Mouse (Mus musculus): ENCODE measurements around the gene Xrra1.

Xrra1 gene

GRCm38 (mm10) chr7:99851121-99851520 lies 7.8 kb upstream of the Xrra1 start:
- no peak for DNase-seq (ENCODE audit: low read depth)

GRCm38 (mm10) chr7:99851618-99852017 lies 7.3 kb upstream of the Xrra1 start:
- no peak for DNase-seq (ENCODE audit: low read depth)

DNA sequence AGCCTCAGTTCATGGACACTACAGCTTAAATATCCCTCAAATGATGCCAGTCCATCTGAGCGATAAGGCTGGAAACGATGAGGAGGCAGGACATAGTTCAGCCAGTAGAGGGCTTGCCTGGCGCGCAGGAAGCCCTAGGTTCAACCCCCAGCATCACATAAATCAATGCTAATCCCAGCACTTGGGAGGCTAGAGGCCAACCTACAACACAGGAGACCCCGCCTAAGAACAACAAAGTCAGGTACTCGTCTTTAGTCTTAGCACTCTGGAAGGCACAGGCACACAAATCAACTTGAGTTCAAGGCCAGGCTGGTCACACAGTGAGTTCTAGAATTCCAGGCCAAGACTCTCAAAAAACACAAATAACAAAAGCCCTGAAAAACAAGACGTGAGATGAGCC lies 5.6 kb upstream of the Xrra1 start:
- no peak for DNase-seq (ENCODE audit: low read depth)

- DNase-seq (ENCODE audit: low read depth), result no peak
Observed at GRCm38 (mm10) chr7:99854311-99854710, 4.6 kb upstream of the Xrra1 start.

GRCm38 (mm10) chr7:99856266-99856861 lies 2.6 kb upstream of the Xrra1 start:
- DNase-seq (ENCODE audit: low read depth), result peak; percentile 73

- no peak for DNase-seq (ENCODE audit: low read depth)
Observed at GRCm38 (mm10) chr7:99858175-99858812, 622 bp upstream of the Xrra1 start.

DNA sequence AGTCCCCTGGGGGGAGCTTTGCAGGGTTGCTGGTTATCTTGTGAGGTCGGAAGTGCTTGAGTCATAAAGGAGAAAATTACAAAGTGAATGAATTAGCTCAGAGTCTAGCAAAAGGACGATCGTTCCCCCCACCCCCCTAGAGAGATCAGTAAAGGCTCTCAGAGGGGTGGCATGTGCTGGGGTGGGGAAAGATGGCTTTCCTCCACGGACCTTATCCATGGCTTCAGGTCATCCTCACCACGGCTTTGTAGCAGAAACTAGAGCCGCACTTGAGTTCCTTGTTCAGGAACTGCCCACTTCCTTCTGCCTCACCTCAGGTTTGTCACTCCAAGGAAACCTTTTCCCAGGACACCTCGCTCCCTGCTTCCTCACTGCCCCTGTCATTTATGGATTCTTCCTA lies 4.4 kb downstream of the Xrra1 start, which contains the start of gene Spcs2:
Gene Spcs2 (minus strand): TSS at position 101 of the 400 bp plus-strand sequence.
- no peak for DNase-seq (ENCODE audit: low read depth)

DNA sequence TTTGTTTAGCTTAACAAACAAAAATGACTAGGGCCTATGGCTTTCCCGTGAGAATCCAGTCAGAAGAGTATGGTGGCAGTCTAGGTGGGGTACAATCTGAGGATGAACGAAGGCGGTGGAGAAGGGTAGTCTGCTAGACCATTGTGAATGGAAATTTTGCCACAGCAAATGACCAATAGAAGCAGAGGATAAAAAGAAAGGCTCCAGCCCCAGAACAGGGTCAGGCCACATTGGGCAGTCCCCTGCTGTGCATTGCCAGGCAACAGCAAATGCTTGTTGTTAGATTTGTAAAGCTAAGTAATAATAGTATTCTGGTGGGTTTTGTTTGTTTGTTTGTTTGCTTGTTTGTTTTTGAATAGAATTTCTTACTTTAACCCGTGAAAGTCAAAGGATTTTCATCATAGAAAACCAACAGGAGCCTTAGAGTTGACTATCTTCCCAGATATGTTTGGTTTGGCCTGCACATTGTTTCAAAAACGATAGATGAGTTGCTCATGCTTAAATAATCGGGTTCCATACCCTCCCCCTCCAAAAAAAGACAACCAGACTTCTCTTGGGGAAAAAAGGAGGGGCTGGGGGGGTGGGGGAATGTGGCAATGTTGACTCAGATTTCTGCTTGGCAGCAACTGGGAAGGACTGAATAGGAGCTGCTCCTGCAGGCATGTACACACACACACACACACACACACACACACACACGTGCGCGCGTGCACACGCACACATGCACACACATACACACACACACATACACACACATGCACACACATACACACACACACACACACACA lies 5.5 kb downstream of the Xrra1 start:
- DNase-seq (ENCODE audit: low read depth), result no peak

DNA sequence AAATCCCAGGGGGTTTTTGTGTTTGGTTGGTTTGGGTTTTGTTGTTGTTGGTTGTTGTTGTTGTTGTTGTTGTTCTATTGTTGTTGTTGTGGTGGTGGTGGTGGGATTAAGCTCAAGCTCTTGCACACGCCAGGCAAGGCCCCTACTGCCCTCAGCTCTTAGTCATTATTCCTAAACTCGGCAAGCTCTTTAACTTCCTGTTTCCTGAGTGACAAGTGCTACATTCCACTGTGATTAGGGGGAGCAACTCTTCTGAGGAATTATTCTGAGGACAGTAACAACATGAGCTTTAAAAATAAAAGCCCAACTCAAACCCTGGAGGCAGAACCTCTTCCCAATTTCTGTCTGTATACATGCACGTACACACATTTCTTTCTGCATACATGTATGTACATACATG lies 6.3 kb downstream of the Xrra1 start:
- no peak for DNase-seq (ENCODE audit: low read depth)

DNA sequence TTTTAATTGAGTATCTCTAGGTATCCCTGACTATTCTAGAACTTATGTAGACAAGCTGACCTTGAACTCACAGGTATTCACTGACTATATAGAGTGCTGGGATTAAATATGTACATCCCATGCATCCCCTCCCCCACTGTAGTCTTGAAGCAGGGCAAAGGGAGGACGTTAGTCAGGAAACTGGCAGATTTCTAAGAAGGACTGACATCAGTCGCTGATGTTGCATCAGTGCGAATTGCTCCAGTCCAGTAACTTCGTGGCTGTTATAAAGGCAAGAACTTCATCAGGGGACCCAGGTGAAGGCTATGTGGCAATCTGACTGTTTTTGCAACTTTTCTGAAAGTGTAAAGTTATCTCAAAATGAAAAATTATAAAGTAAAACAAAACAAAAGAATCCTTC lies 10.4 kb downstream of the Xrra1 start:
- no peak for DNase-seq (ENCODE audit: low read depth)

GRCm38 (mm10) chr7:99873965-99874364 lies 15.0 kb downstream of the Xrra1 start:
- no peak for DNase-seq (ENCODE audit: low read depth)

- DNase-seq (ENCODE audit: low read depth), result no peak
Observed at GRCm38 (mm10) chr7:99875891-99876290, 17.0 kb downstream of the Xrra1 start.

- DNase-seq (ENCODE audit: low read depth), result peak; percentile 91
Observed at GRCm38 (mm10) chr7:99876345-99876744, 17.4 kb downstream of the Xrra1 start.

GRCm38 (mm10) chr7:99878254-99878653 lies 19.3 kb downstream of the Xrra1 start:
- no peak for DNase-seq (ENCODE audit: low read depth)

DNA sequence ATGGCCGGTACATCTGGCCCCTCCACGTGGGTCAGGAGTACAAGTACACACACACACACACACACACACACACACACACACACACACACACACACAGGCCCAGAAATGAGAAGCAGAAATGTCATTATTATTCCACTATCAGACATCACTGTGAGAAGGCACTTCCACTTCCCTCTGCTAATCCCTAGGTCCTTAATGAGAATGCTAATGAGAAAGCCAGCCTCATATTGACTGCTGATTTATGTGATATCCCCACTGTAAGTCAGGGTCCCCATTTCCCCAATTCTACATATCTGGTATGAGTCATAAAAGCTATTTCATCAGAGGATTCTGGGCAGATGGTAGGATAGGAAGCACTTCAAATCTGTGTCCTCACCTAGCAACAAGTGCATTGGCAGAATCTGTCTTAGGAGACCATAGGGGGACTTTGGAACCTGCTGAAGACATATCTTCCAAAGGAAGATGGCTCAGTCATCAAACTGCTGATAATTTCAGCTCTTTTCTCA lies 28.4 kb downstream of the Xrra1 start:
- DNase-seq (ENCODE audit: low read depth), result no peak

DNA sequence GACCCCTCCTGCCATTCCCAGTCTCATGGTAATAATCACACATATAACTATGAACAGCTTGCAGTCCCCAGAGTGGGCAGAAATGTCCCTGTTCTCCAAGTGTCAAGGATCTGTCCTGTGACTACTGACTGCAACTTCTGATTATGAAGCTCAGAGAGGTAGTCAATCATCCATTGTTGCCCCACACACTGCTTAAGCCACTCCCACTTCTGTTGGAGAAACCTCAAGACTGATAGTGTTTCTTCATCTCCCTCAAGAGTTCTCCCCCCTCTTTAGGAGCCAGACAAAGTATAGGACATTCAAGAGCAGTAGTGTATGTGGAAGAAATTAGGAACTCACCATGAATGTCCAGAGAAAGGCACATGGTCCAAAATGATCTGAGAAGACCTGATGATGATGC lies 28.8 kb downstream of the Xrra1 start:
- DNase-seq (ENCODE audit: low read depth), result no peak

DNA sequence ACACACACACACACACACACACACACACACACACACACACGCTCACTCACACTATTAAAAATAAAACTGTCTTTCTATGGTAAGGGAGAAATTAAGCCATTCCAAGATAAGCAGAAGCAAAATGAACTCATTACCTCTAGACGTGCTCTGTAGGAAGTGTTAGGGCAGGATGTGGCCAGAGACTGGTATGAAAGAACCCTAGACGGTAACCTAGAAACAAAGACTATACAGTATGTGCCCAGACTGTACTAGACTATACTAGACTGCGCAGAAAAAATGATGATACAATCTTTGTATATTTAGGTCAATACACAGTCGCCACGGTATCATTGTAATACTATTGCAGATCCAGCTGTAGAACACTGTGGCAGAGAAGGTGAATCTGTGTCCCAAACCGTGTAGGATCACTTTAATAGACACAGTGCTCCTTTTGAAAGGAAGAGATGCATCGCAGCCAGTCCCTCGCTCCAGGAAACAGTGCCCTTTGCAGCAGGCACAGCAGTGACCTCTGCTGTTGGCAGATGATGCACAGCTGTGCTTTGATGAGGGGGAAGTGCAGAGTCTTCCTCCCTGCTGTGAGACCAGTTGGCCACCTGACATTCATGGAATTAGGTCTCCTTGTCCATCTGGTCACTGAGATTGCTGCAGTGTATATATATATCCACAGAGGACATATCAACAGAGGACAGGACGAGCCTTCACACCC lies 30.4 kb downstream of the Xrra1 start:
- peak; percentile 80 for DNase-seq (ENCODE audit: low read depth)

- DNase-seq (ENCODE audit: low read depth), result peak; percentile 27
Observed at GRCm38 (mm10) chr7:99890168-99890755, 31.3 kb downstream of the Xrra1 start.

DNA sequence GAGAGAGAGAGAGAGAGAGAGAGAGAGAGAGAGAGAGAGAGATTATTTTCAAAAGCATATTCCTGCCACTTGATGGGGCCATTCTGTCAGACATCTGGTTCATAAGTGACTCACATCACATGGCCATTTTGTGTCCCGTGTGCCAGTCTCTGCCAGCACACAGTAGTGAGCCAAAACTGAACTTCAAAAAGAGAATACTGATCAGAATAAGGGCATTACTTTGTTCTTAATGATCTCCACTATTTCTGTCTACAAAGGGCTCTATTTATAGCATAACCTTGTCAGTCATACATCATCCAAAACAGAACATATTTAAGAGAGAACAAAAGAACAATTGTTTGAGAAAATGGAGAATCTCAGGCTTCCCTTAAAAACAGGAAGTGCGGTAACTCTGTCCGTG lies 32.6 kb downstream of the Xrra1 start:
- DNase-seq (ENCODE audit: low read depth), result peak; percentile 43

DNA sequence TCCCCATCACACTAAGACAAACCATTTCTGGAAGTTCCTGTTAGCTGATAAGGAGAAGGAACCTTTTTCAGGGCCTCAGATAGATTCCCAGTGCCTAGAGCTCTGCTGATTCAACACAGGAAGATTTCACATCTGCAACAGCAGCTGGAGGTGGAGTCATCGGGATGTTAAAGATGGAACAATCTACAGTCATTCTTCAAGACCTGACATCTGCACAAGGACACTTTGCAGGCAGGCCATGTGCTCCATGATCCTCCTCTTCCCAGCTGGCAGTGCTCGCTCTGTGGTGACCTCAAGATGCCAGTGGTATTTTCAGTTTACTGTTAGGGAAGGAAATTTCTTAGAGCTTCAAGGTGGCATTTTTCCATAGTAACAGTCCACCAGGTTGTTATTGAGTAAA lies 33.4 kb downstream of the Xrra1 start:
- DNase-seq (ENCODE audit: low read depth), result no peak

- DNase-seq (ENCODE audit: low read depth), result no peak
Observed at GRCm38 (mm10) chr7:99893967-99894366, 35.1 kb downstream of the Xrra1 start.

GRCm38 (mm10) chr7:99894478-99894877 lies 35.6 kb downstream of the Xrra1 start:
- no peak for DNase-seq (ENCODE audit: low read depth)
